In genomic region chr14:26858364-26858763, GRCm38 (mm10) we compare ENCODE assay signal across 9 mouse cellular contexts. TPM values are rescaled to one million over a fixed set of nuclear protein-coding genes. Genes with fewer than 3 reads are reported as not detected.
DNase-seq lines count a peak whose midpoint lies in the region; ATAC-seq and TF ChIP-seq lines count a peak whose summit lies in the region.
"Had no signal": no experiment of that assay in that cellular context is flagged by ENCODE, and none has a peak within 500 bp of the region (broad histone marks: within the 10 kb centered on the region; RNA-seq: fewer than 3 reads in every experiment).

No protein-coding gene starts in this region.

- no peaks in the 10 kb centered on the region for H3K9me3 ChIP-seq in liver, embryonic 14.5 days (ENCODE audit: control insufficient read depth, low read length)
- H3K9me3 ChIP-seq in hindbrain, embryonic 11.5 days (ENCODE audit: control insufficient read depth, low read length), result no peaks in the 10 kb centered on the region
- H3K9me3 ChIP-seq: limb, embryonic 13.5 days had no signal

- H3K9ac ChIP-seq in liver, embryonic 14.5 days (replicated peaks), result no peak overlapping the region
- H3K9ac ChIP-seq in hindbrain, embryonic 11.5 days (ENCODE audit: low read depth, low read length), result no peak overlapping the region
- H3K9ac ChIP-seq: limb, embryonic 13.5 days had no signal

- WGBS in liver, embryonic 14.5 days (ENCODE audit: insufficient replicate concordance), result 23% methylated on average over 2 of the region's 2 CpGs
- 85% methylated on average over 2 of the region's 2 CpGs for WGBS in hindbrain, embryonic 11.5 days

- H3K36me3 ChIP-seq in liver, embryonic 14.5 days (replicated peaks; ENCODE audit: control insufficient read depth, insufficient read depth, low read depth), result no peaks in the 10 kb centered on the region
- no peaks in the 10 kb centered on the region for H3K36me3 ChIP-seq in hindbrain, embryonic 11.5 days (ENCODE audit: control insufficient read depth, insufficient read depth, low read length)
- H3K36me3 ChIP-seq: limb, embryonic 13.5 days had no signal

- DNase-seq in embryo, embryonic 10.5 days (ENCODE audit: low spot score), result peak; percentile 9
- DNase-seq in embryo, embryonic 11 days, result no peak
- DNase-seq in liver, embryonic 14.5 days (ENCODE audit: low read depth in 3 of 3, low spot score in 3 of 3), result peak in 2 of 3 experiments; percentile 3 to 7
- peak; percentile 73 to 74 for DNase-seq in spleen, postnatal 36 days (ENCODE audit: low spot score in 2 of 2)
- DNase-seq in cerebellum, adult 9-10 months, result no peak
- no peak for DNase-seq in hindbrain, embryonic 11.5 days (ENCODE audit: low spot score)
- no peak for DNase-seq in frontal cortex, postnatal 14 days (ENCODE audit: low spot score in 2 of 2)

- peaks cover 4% of the 10 kb centered on the region for H3K4me1 ChIP-seq in bone marrow macrophage, adult 2 months (ENCODE audit: control insufficient read depth, insufficient read depth, low read length)
- H3K4me1 ChIP-seq in liver, embryonic 14.5 days (replicated peaks; ENCODE audit: control insufficient read depth in 2 of 2, insufficient read depth in 2 of 2, low read length in 1 of 2), result peaks cover 0 to 2% of the 10 kb centered on the region in 2 experiments; a peak in 1 of 4 replicates
- H3K4me1 ChIP-seq in hindbrain, embryonic 11.5 days (replicated peaks; ENCODE audit: control insufficient read depth, insufficient read depth, low read length), result no peaks in the 10 kb centered on the region
- H3K4me1 ChIP-seq: limb, embryonic 13.5 days had no signal

- H3K4me3 ChIP-seq in bone marrow macrophage, adult 2 months (ENCODE audit: insufficient read depth, low read length), result 0 out of 2 replicates have a peak overlapping the region, but pooled peaks have one; percentile 13
- H3K4me3 ChIP-seq in liver, embryonic 14.5 days (ENCODE audit: insufficient read depth in 1 of 2, low read depth in 2 of 2, low read length in 2 of 2), result no peak overlapping the region
- H3K4me3 ChIP-seq in hindbrain, embryonic 11.5 days (ENCODE audit: low read depth, low read length), result no peak overlapping the region
- H3K4me3 ChIP-seq: limb, embryonic 13.5 days had no signal

- TF ChIP-seq EP300 in liver, embryonic 14.5 days (IDR thresholded peaks at IDR 0.05; ENCODE audit: low read depth), result no peak

- H3K27ac ChIP-seq in bone marrow macrophage, adult 2 months (ENCODE audit: insufficient read depth, low read depth, low read length), result no peak overlapping the region
- no peak overlapping the region for H3K27ac ChIP-seq in liver, embryonic 14.5 days
- H3K27ac ChIP-seq in hindbrain, embryonic 11.5 days (ENCODE audit: low read depth, low read length), result no peak overlapping the region
- H3K27ac ChIP-seq: limb, embryonic 13.5 days had no signal

- TF ChIP-seq CTCF in bone marrow macrophage, adult 2 months (IDR thresholded peaks at IDR 0.05; ENCODE audit: low read depth, low read length), result no peak
- TF ChIP-seq CTCF in liver, embryonic 14.5 days (IDR thresholded peaks at IDR 0.05; ENCODE audit: low read depth), result no peak

- no peak for ATAC-seq in liver, embryonic 14.5 days (ENCODE audit: insufficient read depth)
- no peak for ATAC-seq in hindbrain, embryonic 11.5 days (ENCODE audit: low FRiP score)

- 0 out of 2 replicates have a peak overlapping the region, but pooled peaks have one; percentile 4 for H3K4me2 ChIP-seq in liver, embryonic 14.5 days (ENCODE audit: low read depth)
- H3K4me2 ChIP-seq in hindbrain, embryonic 11.5 days (replicated peaks; ENCODE audit: low read depth, low read length), result no peak overlapping the region
- H3K4me2 ChIP-seq: limb, embryonic 13.5 days had no signal

- TF ChIP-seq POLR2A in bone marrow macrophage, adult 2 months (IDR thresholded peaks at IDR 0.05; ENCODE audit: borderline replicate concordance, low read depth, low read length), result no peak

- H3K27me3 ChIP-seq in liver, embryonic 14.5 days (ENCODE audit: control insufficient read depth, insufficient read depth, low read length), result no peaks in the 10 kb centered on the region
- no peaks in the 10 kb centered on the region for H3K27me3 ChIP-seq in hindbrain, embryonic 11.5 days (ENCODE audit: control insufficient read depth, insufficient read depth, low read length)
- H3K27me3 ChIP-seq: limb, embryonic 13.5 days had no signal

RNA-seq across cellular contexts. Expression of gene Asb14, which starts 36.0 kb away (rescaled TPM):
- not detected in 2 replicates for polyA plus RNA-seq in bone marrow macrophage, adult 2 months (2012; ENCODE audit: insufficient read depth, insufficient read length, missing spikeins)
- polyA plus RNA-seq in liver, embryonic 14.5 days (2012; rRNA removed), result 0.10 TPM in 1 of 2 replicates, not detected in the other
- not detected in 2 replicates for polyA plus RNA-seq in liver, embryonic 14.5 days (2014; fragmentation: Nextera tagmentation; extraction: Ambion mirVana)
- polyA plus RNA-seq in hindbrain, embryonic 11.5 days (2014; fragmentation: Nextera tagmentation; extraction: Ambion mirVana), result 0.07 and 0.11 TPM in 2 replicates

Comparison
In these comparisons a context has a peak if more than half of its experiments do, and no peak if none do; other contexts are left out.
1. DNase-seq: peak in embryo, embryonic 10.5 days (single experiment), liver, embryonic 14.5 days (2 of 3) and spleen, postnatal 36 days (2 of 2); none in embryo, embryonic 11 days (single experiment), cerebellum, adult 9-10 months (single experiment), hindbrain, embryonic 11.5 days (single experiment) and frontal cortex, postnatal 14 days (0 of 2).